Mouse (Mus musculus) right cerebral cortex, postnatal 4 days (tissue): Measurements from ENCODE around the gene Plcb3.

Source experiments
- DNase-seq: peaks from one replicate; pipeline ENCODE4 v3.0.0-alpha.2; 2022

Gene Plcb3

DNA sequence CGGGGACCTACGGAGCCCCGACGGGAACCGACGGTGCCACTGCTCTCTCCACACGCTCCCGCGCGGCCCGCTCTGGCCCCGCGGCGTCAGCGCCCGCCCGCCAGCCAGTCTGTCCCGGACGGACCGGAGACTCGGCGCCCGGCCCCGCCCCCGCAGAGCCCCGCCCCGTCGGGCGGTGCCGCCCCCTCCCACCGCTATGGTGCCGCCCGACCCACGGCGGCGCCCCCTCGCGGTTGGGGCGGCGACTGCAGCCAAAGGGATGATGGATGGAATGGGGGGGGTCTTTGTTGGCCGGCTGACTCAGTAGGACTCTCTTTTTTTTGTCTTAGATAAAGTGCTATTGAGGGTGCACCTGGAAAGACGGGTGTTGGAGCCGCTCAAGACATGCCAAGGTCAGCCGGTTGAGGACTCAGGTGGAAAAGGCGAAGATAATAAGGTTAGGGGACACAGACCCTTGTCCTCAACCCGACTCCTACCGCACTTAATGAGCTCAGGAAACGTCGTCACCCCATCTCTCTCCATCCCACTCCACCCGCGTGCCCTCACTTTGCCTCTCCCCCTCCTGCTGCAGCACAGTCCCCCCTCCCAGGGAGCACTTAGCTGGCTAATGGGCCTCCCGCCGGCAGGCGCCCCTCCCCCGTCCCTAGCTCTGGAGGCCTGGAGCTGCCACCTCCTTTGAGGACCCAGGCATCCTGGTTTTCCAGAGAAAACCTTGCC lies 6.4 kb downstream of the Plcb3 start:
- DNase-seq = peak; percentile 59

DNA sequence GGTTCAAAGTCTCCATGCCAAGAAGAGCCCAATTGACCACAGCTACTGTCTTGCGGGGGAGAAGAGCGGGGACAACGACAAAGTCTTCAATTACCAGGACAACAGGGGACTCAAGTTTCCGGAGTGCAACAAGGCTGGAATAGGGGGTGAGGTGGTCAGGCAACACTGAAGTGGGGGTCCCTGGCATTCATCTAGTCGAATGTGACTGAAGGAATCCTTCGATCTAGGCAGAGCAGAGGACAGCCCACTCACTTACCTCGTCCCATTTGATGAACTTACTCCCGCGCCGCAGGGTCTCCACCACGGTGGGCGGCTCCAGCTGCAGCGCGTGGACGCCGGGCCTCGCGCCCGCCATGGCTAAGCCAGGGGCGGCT lies 7.0 kb downstream of the Plcb3 start:
- no peak for DNase-seq

DNA sequence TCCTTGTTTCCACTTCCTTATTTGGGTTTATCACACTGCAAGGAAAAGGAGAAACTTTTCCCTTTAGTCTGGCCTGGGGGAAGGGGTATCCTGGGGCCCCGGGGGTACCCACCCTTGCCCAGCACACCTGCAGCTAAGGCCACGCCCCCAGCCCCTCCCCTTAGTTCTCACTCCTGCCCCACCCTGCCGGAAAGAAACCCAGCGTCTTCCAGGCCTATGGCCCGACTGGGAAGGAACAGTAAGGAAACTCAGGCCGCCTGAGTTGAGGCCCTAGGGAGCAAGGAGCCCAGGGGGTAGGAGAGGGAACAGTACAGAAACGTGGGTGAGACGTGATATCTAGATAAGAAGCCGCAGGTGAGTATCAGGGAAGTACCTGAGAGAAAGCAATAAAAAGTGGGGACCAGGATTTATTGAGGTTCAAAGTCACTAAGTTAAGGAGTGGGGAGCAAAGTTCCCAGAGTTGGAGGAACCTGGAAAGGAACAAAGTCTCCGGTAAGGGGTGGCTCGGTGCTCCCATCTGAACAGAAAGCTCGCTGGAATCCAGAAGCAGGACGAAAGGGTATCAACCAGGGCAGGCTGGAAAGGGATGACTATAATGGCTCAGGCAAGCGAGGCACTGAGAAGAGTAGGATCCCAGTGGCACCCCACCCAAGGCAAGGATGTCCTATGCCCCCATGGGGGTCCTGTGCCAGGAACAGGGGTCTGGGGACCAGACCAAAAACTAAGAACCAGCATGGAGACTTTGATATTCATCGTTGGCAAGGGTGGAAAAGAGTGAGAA lies 7.6 kb downstream of the Plcb3 start:
- no peak for DNase-seq

DNA sequence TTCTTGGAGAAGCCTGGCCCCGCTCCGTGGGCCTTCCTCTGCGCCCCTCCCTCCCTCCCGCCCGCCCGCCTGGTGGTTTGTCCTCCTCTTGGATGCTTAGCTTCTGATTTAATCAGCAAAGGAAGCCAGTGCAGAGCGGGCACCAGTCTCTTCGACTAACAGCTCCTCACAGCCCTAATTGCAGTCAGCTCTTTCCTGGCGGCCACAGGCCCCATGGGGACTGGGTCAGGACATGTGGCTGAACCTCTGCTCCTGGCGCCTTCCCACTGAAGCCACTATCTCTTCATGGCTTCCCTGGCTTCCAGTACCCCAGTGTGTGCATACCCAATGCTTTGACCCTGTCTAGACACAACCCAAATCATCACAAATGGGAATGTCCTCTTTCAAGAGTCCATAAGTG lies 19.8 kb downstream of the Plcb3 start:
- DNase-seq = no peak

DNA sequence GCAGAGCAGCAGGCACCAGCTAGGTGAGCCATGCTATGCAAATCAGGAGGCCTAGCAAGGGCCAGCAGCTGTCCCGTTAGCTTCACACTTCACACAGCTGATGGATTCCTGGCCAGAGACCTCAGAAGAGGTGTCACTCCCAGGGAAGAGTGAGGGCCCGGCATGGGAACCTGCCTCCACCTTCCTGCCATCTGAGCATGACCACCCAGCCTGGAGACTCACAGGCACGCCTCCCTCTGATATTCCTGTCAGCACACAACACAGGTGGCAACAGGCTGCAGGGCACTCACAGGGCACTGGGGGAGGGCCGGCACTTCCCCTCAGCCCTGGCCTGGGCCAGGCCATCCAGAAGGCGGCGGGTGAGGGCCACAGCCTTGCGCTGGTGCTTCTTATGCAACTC lies 20.8 kb downstream of the Plcb3 start:
- no peak for DNase-seq

DNA sequence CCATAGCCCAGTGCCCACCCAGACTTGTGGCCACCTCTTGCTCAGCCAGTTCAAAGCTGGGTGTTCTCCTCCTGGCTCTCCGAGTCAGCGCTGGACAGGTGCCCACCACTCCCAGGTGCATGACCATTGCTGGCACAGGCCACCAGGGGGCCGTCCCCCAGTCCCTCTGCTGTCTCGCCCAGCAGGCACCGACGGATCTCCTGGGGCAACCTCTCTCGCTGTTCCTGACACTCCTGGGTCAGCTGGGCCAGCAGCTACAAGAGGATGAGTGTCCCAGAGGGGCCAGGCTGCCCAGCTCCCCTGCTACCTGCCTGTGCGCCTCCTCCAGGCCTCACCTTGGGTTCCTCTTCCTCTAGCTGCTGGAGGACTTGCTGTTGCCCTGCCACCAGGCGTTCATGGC lies 22.2 kb downstream of the Plcb3 start:
- no peak for DNase-seq

DNA sequence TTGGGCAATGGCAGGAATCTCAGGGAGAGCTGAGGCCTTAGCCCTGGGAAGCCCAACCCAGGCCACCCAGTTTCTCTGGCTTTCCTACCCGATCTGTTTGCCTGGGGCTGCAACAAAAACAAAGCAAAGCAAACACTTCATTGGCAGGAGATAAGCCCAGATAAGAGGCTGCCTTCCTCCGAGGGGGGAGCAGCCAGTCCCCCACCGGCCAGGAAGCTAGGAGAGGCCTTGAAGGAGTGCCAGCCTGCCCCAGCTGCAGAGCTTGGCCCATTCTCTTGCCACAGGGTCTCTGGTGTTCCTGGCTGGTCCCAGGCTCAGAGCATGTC lies 23.6 kb downstream of the Plcb3 start:
- DNase-seq = no peak

DNA sequence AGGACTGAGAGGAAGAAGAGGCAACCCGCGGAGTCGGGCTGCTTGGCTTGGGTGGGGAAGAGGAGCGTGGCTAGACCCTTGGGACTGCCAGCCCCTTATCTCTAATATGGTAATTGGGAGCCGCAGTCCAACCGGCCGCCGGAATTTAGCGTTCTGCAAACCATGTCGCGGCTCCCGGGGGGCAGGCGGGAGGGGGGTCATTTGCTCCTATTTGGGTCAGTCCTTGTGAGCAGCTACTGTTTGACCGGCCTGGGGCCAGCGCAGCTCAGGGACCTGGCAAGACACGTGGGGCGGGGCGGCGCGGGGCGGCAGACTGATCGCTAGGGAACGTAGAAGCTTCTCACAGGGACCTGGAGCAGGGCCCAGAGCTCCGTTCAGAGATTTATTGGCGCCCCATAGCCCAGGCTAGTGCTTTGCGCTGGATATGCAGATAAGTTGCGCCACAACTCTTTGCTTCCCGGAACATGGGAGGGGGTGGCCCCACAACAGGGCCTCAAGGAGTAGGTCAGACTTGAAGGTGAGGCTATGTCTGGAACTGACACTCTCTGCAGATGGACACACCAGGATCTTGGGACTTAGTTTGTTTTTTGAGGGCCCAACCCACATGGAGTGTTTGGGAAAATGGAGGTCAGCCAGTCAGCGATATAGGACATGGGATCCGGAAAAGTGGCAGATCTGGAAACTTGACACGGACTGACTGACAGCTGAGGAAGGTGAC lies 24.1 kb downstream of the Plcb3 start:
- peak; percentile 67 for DNase-seq

DNA sequence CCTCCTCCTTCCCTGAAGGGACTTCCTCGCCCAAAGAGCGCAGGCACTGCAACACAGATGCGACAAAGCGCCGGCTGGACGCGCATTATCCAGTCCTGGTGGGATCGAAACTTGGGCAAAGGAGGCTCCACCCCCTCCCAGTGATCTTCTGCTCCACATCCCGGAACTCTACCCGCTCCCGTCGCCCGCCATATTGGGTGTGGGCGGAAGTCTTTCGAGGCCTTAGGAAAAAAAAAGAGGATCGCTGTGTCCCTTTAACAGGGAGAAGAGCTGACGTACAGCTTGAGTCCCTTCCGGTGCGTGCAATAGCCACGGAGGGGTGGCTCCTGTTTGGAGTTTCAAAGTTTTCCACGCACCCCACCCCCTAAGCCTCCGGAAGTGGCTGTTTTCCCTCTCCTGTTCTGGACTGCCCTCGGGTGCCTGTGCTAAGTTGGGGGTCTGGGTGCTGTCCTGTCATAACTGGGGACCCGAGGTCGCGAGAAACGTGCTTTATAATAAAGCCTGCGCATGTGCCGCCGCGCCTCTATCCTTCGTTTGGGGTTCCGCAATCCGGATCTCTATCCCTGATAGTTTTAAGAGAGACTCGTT lies 24.8 kb downstream of the Plcb3 start:
- DNase-seq = peak; percentile 82

DNA sequence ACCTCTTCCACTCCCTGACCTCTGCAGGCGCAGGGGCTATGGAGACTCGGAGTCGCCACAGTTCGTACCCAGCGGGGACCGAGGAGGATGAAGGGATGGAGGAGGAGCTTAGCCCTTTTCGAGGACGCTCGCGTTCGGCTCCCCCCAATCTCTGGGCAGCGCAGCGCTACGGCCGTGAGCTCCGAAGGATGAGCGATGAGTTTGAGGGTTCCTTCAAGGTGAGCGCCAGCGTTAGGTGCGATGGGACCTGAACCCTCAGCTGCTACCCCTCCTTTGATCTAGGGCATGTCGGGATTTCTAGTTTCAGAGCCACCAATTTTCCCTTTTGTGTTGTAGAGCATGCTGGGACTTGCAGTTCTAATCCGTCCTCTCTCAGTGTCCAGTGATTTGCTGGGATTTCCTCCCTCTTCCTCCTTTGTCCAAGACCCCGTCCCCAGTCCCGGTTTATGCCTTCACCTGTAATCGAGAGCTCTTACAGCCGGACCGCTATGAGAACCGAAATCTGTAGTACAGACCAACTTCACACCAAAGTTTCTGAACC lies 25.6 kb downstream of the Plcb3 start:
- peak; percentile 52 for DNase-seq

DNA sequence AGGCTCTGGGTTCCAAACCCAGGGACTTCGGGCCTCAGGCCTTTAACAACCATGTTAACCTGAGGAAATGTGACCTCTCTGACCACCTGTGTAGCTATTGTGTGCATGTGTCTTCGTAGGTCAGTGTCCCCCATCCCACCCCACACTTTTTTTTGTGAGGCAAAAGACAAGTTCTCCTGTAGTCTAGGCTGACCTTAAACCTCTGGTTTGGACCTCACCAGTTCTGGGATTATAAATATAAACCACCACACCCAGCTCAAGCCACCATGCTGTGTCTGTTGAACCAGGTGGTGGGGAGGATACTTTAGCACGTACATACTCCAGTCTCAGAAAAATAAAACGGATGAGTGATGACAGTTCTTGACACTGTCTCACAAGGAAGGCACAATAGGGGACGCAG lies 26.3 kb downstream of the Plcb3 start:
- DNase-seq = no peak

DNA sequence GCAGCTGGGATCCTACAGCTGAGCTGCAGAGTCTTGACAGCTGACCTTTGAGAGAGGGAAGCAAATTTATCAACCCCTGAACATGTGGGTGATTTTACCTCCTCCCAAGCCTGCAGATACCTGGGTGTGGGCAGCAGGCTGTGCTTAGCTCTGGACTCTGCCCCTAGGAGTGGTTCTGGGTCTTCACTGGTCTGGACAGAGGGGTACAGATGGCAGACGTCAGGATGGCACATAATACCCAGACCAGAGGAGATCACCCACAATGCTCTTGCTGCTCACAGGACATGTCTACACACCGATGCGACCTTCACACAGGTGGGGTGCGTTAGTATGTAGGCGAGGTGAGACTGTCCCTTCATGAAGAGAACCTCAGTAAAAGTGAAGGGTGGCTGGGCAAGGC lies 26.7 kb downstream of the Plcb3 start:
- DNase-seq = no peak

DNA sequence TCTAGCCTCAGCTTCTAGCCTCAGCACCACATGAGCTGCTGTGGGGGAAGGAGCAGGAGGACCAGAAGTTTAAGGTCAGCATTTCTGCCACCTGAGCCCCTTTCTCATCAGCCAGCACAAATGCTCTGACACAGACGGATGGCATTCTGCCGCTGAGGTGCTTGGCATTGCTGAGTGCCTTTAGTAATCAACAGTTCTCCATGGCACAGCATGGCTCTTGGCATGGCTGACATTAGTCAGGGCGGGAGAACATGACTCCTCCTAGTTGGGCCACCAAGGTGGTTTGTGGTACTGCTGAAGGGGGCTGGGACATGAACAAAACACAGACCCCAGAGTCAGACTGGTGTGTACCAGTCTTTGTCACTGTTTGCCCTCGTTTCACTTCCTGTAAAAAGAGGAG lies 28.1 kb downstream of the Plcb3 start:
- DNase-seq = no peak

DNA sequence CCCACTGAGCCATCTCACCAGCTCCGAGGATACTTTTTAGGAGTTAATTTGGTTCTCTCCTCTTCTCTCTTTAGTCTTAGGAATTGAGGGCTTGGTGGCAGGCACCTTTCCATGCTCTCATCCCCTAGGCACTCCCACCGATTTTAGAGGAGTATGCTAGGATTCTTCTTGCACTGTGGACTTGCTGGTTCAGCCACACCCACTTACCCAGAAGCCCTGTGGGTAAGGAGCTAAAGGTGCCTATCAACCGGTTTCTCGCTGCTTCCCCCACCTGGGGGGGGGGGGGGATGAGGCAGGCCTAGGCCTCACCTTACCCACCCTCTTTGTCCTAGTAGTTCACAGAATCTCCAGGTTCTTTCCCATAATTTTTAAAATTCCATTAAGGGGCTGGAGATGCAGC lies 28.5 kb downstream of the Plcb3 start:
- no peak for DNase-seq

DNA sequence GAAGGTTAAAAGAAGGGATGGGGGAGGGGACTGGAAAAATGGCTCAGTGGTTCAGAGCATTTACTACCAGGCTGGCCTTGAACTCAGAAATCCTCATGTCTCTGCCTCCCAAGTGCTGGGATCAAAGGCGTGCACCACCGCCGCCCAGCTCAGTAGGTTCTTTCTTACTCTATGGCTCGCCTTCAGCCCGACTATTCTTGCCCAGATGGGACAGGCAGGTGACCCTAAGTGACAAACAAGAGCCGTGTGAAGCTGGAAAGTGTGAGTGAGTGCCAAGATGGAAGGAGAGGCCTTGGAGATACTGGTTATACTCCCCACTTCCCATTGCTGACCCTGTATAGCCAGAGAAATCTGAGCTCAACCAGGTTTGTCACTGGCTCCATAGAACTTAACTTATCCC lies 32.6 kb downstream of the Plcb3 start:
- DNase-seq = no peak

DNA sequence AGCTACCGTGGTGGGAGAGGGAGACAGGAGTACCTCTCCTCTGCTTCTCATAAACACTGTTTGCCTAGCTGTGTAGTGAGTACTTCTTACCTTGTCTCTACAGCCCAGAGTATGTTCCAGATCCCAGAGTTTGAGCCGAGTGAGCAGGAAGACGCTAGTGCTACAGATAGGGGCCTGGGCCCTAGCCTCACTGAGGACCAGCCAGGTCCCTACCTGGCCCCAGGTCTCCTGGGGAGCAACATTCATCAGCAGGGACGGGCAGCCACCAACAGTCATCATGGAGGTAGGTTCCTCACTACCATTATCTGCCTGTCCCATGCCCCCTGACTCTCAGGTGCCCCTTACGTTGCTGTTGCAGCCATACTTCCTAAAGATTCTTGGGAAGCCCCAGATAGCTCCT lies 33.5 kb downstream of the Plcb3 start:
- DNase-seq = no peak

DNA sequence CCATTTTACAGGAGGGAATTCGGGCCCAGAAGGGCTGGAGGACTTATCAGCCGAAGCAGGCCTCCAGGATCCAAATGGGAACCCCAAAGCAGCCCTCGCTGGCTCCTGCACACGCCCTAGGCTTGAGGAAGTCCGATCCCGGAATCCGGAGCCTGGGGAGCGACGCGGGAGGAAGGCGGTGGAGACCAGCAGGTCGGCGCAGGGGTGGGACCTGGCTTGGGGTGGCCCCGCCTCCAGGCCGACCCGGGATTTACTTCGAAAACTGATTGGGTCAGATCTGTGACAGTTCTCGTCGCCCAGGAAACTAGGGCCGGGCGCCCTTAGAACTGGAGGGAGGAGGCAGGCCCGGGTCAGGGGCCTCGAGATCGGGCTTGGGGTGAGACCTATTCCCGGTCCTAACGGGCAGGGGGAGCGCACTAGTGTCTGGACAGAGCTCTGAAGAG lies 34.0 kb downstream of the Plcb3 start, which contains the start of gene Gpr137:
Gene Gpr137 (minus strand): TSS at position 232 of the 443 bp plus-strand sequence.
- peak; percentile 80 for DNase-seq

DNA sequence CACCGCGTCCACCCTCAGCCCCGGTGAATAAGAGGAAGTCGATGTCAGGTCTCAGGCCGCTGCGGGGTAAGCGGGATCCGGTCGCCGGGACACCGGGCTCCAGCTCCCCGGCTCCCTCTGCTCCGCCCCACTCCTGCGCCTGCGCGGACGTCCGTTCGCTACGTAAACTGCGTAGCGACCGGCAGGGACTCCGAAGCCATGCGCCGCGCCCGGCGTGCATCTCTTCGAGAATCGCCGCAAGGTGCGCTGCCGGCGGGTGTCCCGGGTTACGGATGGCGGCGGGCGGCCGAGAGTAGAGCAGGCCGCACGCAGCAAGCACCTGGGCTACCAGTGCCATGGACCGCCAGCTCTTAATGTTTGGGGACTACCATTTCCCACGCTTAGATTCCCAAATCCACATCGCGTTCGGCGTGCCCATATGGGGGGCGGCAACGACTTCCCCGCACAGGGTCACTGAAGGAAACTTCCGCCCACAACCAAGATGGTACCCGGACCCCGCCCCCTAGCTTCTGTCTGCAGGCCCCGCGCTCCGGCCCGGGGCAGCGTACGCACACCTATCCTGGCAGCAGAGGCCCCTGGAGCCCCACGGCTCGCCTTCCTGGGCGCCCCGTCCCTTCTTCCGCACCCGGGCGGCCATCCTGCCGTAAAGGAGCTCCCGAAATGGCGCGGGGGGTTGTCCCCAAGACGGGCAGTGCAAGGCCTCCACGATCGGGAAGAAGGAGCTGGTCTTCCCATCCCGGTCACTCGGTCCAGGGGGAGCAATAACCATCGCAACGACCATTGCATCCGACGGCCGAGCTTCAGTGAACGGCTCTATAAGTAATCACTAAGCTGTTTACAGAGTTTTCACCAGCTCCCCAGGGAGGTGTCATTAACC lies 34.7 kb downstream of the Plcb3 start, which contains the start of gene Bad:
Gene Bad (plus strand): TSS at position 490 of the 877 bp plus-strand sequence.
- DNase-seq = peak; percentile 98

DNA sequence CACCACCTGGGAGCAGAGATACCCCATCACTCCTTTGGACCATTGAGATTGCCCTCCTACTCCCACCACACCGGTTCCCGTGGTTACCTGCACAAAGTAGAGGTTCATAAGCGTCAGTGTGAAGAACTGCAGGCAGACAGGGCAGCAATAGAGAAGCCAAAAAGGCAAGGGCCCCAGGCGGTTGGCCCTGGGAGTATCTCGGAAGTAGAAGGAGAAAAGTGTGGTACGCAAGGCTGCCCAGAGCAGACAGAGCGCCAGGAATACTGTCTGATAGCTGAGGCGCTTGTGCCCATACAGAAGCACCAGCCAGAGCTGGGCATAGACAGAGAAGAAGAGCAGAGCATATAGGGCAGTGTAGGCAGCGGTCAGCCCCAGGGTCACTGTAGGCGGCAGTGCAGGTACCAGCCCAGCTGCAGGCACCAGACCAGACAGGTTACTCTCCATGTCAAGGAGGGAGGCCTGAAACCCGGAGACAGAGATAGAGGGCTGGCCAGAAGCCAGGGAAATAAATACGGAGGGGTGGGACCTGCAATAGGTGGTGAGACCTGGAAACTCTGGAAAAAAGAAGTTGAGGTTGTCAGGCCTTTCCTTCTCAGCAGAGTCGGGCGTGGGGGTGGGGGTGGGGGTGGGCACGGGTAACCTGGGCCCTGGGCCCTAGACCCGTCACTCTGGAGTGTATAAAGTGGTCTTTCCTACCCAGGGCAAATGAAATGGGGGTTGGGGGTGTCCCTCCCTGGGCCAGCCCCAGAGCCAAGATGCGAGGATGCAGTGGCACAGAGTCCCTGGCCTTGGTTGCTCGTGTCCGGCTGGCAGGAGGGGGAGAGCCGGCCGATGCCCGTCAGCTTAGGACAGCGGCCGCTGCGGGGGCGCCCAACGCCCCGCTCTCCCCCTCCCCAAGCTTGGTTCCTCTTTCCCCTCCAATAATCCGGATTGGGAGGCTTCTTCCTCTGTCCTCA lies 35.6 kb downstream of the Plcb3 start:
- no peak for DNase-seq

DNA sequence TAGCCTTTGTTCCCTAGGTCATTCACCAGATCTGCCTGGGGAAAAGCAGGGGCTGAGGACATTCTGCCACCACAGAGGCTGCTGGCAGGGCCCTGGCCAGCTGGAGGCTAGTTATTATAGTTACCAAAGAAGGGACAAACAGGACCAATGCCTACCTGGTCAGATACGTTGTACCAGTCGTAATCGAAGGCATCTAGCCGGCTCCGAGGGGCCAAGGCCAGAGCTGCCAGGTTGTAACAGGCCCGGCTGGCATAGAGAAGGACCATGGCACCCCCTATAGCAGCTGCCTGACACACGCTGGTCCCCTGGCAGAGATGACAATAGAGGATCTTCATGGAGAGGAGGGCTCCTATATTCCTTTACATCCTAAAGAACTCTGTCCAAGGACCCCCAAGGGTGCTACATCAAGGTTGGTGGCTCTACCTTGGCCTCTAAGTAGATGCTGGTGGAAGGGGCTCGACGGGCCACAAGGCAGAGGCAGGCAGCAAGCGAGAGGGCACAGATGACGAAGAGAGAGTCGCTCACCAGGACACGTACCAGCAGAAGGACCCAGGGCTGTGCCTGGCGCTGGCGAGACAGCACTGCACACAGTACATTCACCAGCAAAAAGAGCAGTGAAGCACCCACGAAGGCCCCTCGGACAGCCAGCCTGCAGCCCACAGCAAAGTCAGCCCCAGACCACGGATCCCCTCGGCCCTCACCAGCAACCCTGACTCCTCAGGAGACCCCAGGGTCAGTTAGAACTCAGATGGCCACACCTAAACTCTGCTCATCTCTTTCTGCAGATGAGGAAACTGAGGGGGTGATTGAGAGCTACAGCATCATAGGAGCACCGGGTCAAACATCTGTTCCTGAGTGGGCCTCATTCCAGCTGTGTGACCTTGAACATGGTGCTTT lies 36.9 kb downstream of the Plcb3 start:
- DNase-seq = no peak
